Mouse (Mus musculus) embryo, embryonic 11.5 days (tissue): Measurements from ENCODE around the gene Ints5.
A peak's percentile ranks its signal among the peaks of the same experiment; 100 is the strongest.
"Not testable (repeated sequence)": the region's sequence is repeated elsewhere in the genome, so short reads cannot be mapped to it uniquely, and the experiment has no call there.

Experiments used
- DNase-seq: peaks from one replicate; pipeline ENCODE4 v3.0.0-alpha.2; 2012; ENCODE audit warnings: low read depth, low spot score

Ints5 gene

DNA sequence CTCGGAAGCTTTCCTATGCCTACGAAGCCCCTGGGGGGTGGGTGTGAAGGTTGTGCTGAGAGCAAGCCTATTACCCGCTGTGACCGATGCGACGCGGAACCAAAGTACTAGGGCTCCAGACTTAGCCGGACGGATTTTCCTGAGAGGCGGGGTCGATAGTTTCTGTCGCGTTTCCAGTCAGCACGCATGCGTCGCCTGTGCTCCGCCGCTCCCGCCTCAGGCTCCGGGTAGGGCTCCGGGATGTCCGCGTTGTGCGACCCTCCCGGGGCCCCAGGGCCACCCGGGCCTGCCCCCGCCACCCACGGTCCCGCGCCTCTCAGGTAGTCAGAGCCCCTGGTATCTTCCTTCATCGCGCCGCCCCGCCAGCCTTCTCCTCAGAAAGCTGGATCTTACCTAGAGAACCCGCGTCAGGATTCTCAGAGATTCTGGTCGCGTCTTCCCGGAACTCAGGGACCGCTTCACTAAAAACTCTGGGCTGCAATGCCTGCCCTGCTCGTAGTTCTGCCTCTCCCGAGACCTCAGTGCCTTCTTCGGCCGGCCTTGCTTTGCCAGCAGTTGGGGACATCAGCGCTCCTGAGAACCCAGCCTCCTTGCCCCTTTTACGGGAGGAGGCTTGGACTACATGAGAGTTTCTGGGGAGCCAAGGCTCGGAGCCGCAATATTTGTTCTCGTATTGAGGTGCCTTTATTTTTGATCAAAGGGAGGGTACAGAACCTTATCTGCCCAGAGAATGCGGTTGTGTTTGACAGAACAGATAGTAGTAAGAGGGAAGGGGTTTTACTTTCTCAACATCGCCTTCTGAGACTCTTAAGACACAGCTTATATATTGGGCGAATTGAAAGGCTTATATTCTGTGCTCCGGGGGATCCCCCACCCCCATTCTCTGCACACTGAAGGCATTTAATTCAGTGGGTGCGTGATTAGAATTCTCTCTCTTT is at the start of gene Ints5:
Gene Ints5 (plus strand): TSS at position 177 of the 938 bp plus-strand sequence.
- DNase-seq = peak; percentile 75

GRCm38 (mm10) chr19:8844371-8845129 is 48.3 kb upstream of the Ints5 start:
- no peak for DNase-seq

DNA sequence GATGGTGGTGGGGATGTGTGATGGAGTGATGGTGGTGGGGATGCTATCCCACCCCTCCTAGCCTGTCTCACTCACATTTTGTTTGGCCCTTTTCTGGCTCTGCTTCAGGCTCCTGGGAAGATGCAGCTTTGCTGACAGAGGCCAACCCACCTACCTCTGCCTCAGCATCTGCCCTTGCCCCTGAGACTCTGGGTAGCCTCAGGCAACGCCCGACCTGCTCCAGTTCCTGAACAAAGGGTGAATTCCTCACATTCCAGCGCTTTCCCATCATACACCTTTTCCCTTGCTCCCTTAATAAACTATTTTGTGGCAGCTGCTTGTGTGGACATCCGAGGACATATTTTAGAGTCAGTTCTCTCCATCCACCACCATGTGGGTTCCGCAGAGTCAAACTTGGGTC is 44.4 kb upstream of the Ints5 start:
- no peak for DNase-seq

DNA sequence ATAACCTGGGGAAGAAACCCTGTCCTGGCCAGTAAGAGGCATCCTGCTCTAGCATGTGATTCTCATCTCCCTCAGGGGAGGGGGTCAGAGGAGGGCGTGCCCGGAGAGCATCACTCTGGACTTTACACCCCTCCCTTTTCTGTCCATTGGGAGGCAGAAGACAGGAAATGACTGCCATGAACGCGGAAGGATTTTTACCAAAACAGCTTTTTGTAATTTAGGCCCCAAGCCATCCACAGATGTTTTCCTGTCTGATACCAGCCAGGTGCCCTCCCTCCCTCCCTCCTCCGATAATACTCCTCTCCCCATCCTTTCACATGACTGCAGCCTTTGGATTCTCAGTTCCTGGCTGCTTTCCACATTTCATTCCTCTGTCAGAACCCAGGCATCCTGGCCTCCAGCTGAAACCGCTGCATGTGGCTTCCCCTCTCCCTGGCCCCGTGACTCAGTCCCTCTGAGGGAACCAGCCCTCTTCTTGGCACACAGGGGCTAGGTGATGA is 42.4 kb upstream of the Ints5 start, which contains the start of gene Lrrn4cl:
Gene Lrrn4cl (plus strand): TSS at position 367 of the 500 bp plus-strand sequence.
- DNase-seq = no peak

DNA sequence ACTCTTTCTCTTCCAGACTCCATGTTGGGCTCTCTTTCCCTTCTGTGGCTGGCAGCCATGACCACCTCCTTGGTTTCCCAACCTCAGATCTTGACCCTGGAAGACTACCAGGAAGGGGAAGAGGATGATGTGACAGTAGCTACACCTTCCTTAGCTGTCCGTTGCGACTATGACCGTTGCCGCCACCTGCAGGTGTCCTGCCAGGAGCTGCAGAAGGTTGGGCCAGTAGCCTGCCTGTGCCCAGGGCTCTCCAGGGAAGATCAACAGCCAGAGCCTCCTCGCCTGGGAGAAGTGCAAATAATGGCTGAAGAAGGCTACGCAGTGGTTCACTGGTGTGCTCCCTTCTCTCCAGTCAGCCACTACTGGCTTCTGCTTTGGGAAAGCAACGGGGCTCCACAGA is 41.2 kb upstream of the Ints5 start:
- no peak for DNase-seq

- DNase-seq = no peak
Measured at GRCm38 (mm10) chr19:8852236-8852928, 40.4 kb upstream of the Ints5 start.

GRCm38 (mm10) chr19:8853117-8853516 is 39.7 kb upstream of the Ints5 start:
- no peak for DNase-seq

DNA sequence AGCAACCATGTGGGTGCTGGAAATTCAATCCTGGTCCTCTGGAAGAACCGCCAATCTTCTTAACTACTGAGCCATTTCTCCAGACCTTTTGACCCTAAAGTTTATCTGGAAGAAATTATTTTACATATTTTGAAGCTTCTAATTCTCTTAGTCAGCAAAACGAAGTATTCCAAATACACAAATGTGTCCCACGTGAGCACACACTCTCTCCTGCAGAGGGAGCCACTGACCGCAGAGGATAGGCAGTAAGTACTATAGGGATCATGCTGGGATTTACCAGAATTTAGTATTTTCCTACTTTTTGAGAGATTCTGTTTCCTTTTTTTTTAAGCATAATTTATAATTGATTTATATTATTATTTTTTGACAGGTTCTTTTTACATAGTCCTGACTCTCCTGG is 35.1 kb upstream of the Ints5 start:
- no peak for DNase-seq

GRCm38 (mm10) chr19:8859018-8859417 is 33.8 kb upstream of the Ints5 start:
- DNase-seq = no peak

DNA sequence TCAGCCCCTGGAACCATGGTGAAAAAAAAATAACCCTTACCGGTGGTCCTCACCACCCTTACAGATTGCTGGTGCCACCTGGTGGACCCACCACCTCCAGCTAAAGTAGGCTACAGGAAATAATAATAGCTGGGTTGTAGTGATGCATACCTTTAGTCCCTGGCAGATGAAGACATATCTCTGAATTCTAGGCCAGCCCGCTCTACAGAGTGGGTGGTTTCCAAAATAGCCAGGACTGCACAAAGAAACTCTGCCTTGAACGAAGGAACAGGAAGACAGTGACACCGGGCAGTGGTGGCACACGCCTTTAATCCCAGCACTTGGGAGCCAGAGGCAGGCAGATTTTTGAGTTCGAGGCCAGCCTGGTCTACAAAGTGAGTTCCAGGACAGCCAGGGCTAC is 28.5 kb upstream of the Ints5 start:
- DNase-seq = no peak

GRCm38 (mm10) chr19:8870381-8870780 is 22.4 kb upstream of the Ints5 start:
- DNase-seq = not testable (repeated sequence)

DNA sequence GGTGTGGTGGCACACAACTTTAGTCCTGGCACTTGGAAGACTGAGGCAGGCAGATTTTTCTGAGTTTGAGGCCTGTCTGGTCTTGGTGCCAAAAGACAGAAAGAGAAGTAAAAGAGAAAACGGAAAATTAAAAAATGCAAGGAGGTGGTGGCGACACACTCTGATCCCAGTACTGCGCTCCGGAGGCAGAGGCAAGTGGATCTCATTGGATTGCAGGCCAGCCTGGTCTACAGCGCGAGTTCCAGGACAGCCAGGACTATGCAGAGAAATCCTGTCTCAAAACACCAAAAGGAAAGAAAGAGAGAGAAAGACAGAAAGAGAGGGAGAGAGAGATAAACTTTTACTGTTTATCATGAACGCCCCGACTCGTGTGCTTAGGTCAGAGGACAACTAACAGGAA is 22.0 kb upstream of the Ints5 start:
- DNase-seq = no peak

- peak; percentile 91 for DNase-seq
Measured at GRCm38 (mm10) chr19:8871267-8872186, 21.3 kb upstream of the Ints5 start, which contains the start of gene Ubxn1. Gene Ubxn1, plus strand, starts transcription at chr19:8871496.

DNA sequence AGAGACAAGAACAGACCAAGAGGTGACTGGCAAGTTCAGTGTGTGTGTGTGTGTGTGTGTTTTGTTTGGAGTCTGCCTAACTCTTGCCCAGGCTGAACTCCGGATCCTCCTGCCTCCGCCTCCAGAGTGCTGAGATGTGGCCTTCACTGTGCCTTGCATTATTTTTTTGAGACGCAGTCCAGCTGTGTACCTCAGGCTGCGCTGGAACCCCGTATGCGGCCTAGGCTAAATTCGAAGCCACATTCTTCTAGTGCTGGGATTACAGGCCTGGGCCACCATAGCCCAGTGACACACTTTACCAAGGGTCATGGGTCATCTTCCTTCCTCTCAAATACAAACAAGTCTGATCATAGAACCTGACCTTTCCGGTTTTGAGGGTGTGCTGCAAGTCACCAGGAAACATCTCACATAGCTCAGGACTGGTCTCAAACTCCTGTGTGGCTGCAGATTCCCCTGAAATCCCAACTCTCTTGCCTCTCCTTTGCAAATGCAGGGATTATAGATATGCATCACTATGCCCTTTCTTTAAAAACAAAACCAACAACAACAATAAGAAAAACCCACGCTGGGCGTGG is 20.5 kb upstream of the Ints5 start:
- no peak for DNase-seq

DNA sequence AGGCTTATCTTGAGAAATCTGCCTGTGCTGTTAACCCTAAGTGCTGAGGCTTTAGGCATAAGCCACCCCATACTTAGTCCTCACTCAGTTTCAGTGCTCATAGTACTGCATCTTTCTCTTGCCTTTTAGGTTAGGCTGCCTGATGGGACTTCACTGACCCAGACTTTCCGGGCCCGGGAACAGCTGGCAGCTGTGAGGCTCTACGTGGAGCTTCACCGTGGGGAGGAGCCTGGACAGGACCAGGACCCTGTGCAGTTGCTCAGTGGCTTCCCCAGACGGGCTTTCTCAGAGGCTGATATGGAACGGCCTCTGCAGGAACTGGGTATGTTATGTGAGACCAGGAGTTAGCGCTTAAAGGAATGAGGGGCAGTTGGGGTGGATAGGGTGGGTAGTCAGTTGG is 17.8 kb upstream of the Ints5 start:
- DNase-seq = no peak

GRCm38 (mm10) chr19:8880311-8881033 is 12.3 kb upstream of the Ints5 start, which contains the start of gene Uqcc3:
Gene Uqcc3, minus strand, starts transcription at chr19:8880923.
- DNase-seq = peak; percentile 70

DNA sequence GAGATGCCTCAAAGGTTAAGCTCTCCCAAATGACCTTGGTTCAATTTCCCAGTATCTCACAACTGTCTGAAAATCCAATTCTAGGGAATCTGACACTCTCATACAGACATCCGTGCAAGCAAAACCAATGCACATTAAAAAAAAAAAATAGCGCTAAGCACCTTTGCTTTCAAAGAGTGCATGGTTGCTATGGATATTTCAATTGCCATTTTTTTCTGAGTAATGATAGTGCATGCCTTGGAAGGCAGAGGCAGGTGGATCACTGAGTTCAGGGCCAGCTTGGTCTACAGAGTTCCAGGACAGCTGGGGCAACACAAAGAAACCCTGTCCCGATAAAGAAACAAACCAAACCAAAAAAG is 11.8 kb upstream of the Ints5 start:
- no peak for DNase-seq

- no peak for DNase-seq
Measured at GRCm38 (mm10) chr19:8883616-8884015, 9.2 kb upstream of the Ints5 start, which contains the start of the genes Lbhd1 and Gm49403. Gene Lbhd1, plus strand, starts transcription at chr19:8883732. Gene Gm49403, plus strand, starts transcription at chr19:8883930.

- no peak for DNase-seq
Measured at GRCm38 (mm10) chr19:8886916-8887584, 5.8 kb upstream of the Ints5 start.
